Mouse (Mus musculus) lung, adult 2 months (tissue): Measurements from ENCODE around the gene Krt14.

ENCODE experiments used
- CTCF ChIP-seq: fragments of 200-500 bp; IDR thresholded peaks from 2 replicates; pipeline ENCODE4 v1.5.1; 2011; ENCODE audit warnings: mild to moderate bottlenecking, low read length, control low read depth; ENCODE audit not compliant: insufficient read depth
- POLR2A ChIP-seq: fragments of 200-500 bp; IDR thresholded peaks from 2 replicates; pipeline ENCODE4 v1.6.1; 2011; ENCODE audit warnings: low read depth, mild to moderate bottlenecking, control low read depth, low read length, borderline replicate concordance; ENCODE audit errors: extremely low read depth

DNA sequence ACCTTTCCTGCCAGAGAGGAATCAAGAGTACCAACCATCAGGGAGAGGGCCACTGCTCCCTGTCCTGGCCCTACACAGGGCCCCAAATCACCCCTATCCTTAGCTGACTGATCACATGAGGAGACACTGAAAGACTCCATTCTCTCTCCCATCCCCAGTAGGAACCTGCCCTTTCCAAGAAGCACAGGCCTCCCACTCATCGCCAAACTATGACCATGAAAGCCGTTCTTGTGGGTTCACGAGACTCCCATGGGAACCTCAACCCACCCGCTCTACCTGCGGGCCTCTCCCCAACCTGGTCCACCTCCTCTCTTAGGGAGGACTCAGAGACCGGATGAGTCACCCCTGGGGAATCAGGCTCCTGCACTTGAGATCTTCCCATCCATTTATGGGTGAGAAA lies 48.2 kb upstream of the Krt14 start:
- TF ChIP-seq CTCF (no peak), POLR2A (no peak)
